Mouse (Mus musculus): ENCODE measurements at regions not wholly inside any gene's neighbourhood (a gene's known extent, or its start where the extent isn't known, plus 50 kb on each side); places are given as distances from the start of the nearest gene placed in this dataset.

GRCm38 (mm10) chr4:140377941-140378340 lies 131.4 kb upstream of the Igsf21 start:
- no peak overlapping the region for H3K4me3 ChIP-seq (ENCODE audit: low read depth, low read length)
- no peaks in the 10 kb centered on the region for H3K36me3 ChIP-seq (ENCODE audit: insufficient read depth)
- no peaks in the 10 kb centered on the region for H3K4me1 ChIP-seq (ENCODE audit: insufficient read depth)
- no peaks in the 10 kb centered on the region for H3K9me3 ChIP-seq (ENCODE audit: low read depth, low read length)
- no peak for TF ChIP-seq CTCF (IDR thresholded peaks at IDR 0.05; ENCODE audit: low read depth)
- no peak overlapping the region for H3K27ac ChIP-seq (ENCODE audit: low read depth)
- DNase-seq (no peak), ATAC-seq (ENCODE audit: insufficient read depth) (no peak)
- H3K9ac ChIP-seq: no peak overlapping the region
- no peaks in the 10 kb centered on the region for H3K27me3 ChIP-seq (ENCODE audit: insufficient read depth, low read length)
- H3K4me2 ChIP-seq: no peak overlapping the region
- WGBS: 58% methylated on average over 1 of the region's 1 CpGs

GRCm38 (mm10) chr4:140372586-140373325 lies 126.2 kb upstream of the Igsf21 start:
- H3K36me3 ChIP-seq (ENCODE audit: insufficient read depth): no peaks in the 10 kb centered on the region
- no peak for ATAC-seq (ENCODE audit: insufficient read depth)
- no peak overlapping the region for H3K4me2 ChIP-seq
- H3K27ac ChIP-seq (ENCODE audit: low read depth): no peak overlapping the region
- TF ChIP-seq CTCF (IDR thresholded peaks at IDR 0.05; ENCODE audit: low read depth): peak; percentile 22; the same call in 1 of the 2 replicates
- H3K9me3 ChIP-seq (ENCODE audit: low read depth, low read length): no peaks in the 10 kb centered on the region
- no peak for DNase-seq
- H3K4me3 ChIP-seq (ENCODE audit: low read depth, low read length): no peak overlapping the region
- H3K9ac ChIP-seq: no peak overlapping the region
- WGBS: 33% methylated on average over 11 of the region's 11 CpGs
- no peaks in the 10 kb centered on the region for H3K4me1 ChIP-seq (ENCODE audit: insufficient read depth)
- H3K27me3 ChIP-seq (ENCODE audit: insufficient read depth, low read length): no peaks in the 10 kb centered on the region

GRCm38 (mm10) chr4:140371426-140372213 lies 125.0 kb upstream of the Igsf21 start:
- no peak overlapping the region for H3K27ac ChIP-seq (ENCODE audit: low read depth)
- H3K9me3 ChIP-seq (ENCODE audit: low read depth, low read length): no peaks in the 10 kb centered on the region
- no peak overlapping the region for H3K4me2 ChIP-seq
- no peak overlapping the region for H3K9ac ChIP-seq
- H3K27me3 ChIP-seq (ENCODE audit: insufficient read depth, low read length): no peaks in the 10 kb centered on the region
- H3K36me3 ChIP-seq (ENCODE audit: insufficient read depth): no peaks in the 10 kb centered on the region
- no peak for TF ChIP-seq CTCF (IDR thresholded peaks at IDR 0.05; ENCODE audit: low read depth)
- WGBS: 78% methylated on average over 20 of the region's 20 CpGs
- DNase-seq (no peak), ATAC-seq (ENCODE audit: insufficient read depth) (no peak)
- H3K4me1 ChIP-seq (ENCODE audit: insufficient read depth): no peaks in the 10 kb centered on the region
- H3K4me3 ChIP-seq (ENCODE audit: low read depth, low read length): no peak overlapping the region

GRCm38 (mm10) chr4:140366975-140367680 lies 120.5 kb upstream of the Igsf21 start:
- no peak for ATAC-seq (ENCODE audit: insufficient read depth)
- no peak overlapping the region for H3K4me2 ChIP-seq

GRCm38 (mm10) chr4:140358846-140359245 lies 112.3 kb upstream of the Igsf21 start:
- DNase-seq (no peak), ATAC-seq (ENCODE audit: insufficient read depth) (no peak)
- Histone ChIP-seq H3K27me3 (ENCODE audit: insufficient read depth, low read length) (no peaks in the 10 kb centered on the region), H3K4me1 (ENCODE audit: insufficient read depth) (no peaks in the 10 kb centered on the region), H3K4me2 (no peak overlapping the region), H3K27ac (ENCODE audit: low read depth) (no peak overlapping the region), H3K9me3 (ENCODE audit: low read depth, low read length) (no peaks in the 10 kb centered on the region), H3K4me3 (ENCODE audit: low read depth, low read length) (no peak overlapping the region), H3K9ac (no peak overlapping the region), H3K36me3 (ENCODE audit: insufficient read depth) (no peaks in the 10 kb centered on the region)
- 85% methylated on average over 4 of the region's 4 CpGs for WGBS
- no peak for TF ChIP-seq CTCF (IDR thresholded peaks at IDR 0.05; ENCODE audit: low read depth)

More at GRCm38 (mm10) chr4:140366975-140367680, 120.5 kb upstream of the Igsf21 start:
- Histone ChIP-seq H3K36me3 (ENCODE audit: insufficient read depth) (no peaks in the 10 kb centered on the region), H3K4me1 (ENCODE audit: insufficient read depth) (no peaks in the 10 kb centered on the region), H3K9me3 (ENCODE audit: low read depth, low read length) (no peaks in the 10 kb centered on the region), H3K9ac (no peak overlapping the region), H3K4me3 (ENCODE audit: low read depth, low read length) (no peak overlapping the region), H3K27ac (ENCODE audit: low read depth) (no peak overlapping the region), H3K27me3 (ENCODE audit: insufficient read depth, low read length) (no peaks in the 10 kb centered on the region)
- WGBS: 18% methylated on average over 8 of the region's 8 CpGs
- TF ChIP-seq CTCF (IDR thresholded peaks at IDR 0.05; ENCODE audit: low read depth): no peak
- peak; percentile 30 for DNase-seq

- no peaks in the 10 kb centered on the region for H3K36me3 ChIP-seq (ENCODE audit: insufficient read depth)
- H3K9me3 ChIP-seq (ENCODE audit: low read depth, low read length): no peaks in the 10 kb centered on the region
- H3K4me2 ChIP-seq: no peak overlapping the region
- no peaks in the 10 kb centered on the region for H3K4me1 ChIP-seq (ENCODE audit: insufficient read depth)
- no peak overlapping the region for H3K27ac ChIP-seq (ENCODE audit: low read depth)
- H3K9ac ChIP-seq: no peak overlapping the region
- DNase-seq (peak; percentile 95), ATAC-seq (ENCODE audit: insufficient read depth) (no peak)
- TF ChIP-seq CTCF (IDR thresholded peaks at IDR 0.05; ENCODE audit: low read depth): no peak; the same call in 1 of the 2 replicates
- H3K27me3 ChIP-seq (ENCODE audit: insufficient read depth, low read length): no peaks in the 10 kb centered on the region
- 6% methylated on average over 5 of the region's 5 CpGs for WGBS
- no peak overlapping the region for H3K4me3 ChIP-seq (ENCODE audit: low read depth, low read length)
Measured at GRCm38 (mm10) chr4:140358103-140358502, 111.5 kb upstream of the Igsf21 start.

- no peaks in the 10 kb centered on the region for H3K27me3 ChIP-seq (ENCODE audit: insufficient read depth, low read length)
- ATAC-seq (ENCODE audit: insufficient read depth) (no peak), DNase-seq (no peak)
- no peaks in the 10 kb centered on the region for H3K36me3 ChIP-seq (ENCODE audit: insufficient read depth)
- no peak overlapping the region for H3K4me3 ChIP-seq (ENCODE audit: low read depth, low read length)
- TF ChIP-seq CTCF (IDR thresholded peaks at IDR 0.05; ENCODE audit: low read depth): no peak
- no peak overlapping the region for H3K4me2 ChIP-seq
- WGBS: 56% methylated on average over 12 of the region's 12 CpGs
- no peak overlapping the region for H3K27ac ChIP-seq (ENCODE audit: low read depth)
- no peaks in the 10 kb centered on the region for H3K4me1 ChIP-seq (ENCODE audit: insufficient read depth)
- no peaks in the 10 kb centered on the region for H3K9me3 ChIP-seq (ENCODE audit: low read depth, low read length)
- H3K9ac ChIP-seq: no peak overlapping the region
Measured at GRCm38 (mm10) chr4:140355144-140355550, 108.6 kb upstream of the Igsf21 start.

All from lung, embryonic 14.5 days (tissue).